Mouse (Mus musculus) naive thymus-derived CD4-positive, alpha-beta T cell, adult 2 months (primary cell): Measurements from ENCODE around the gene Slc9a2.

ENCODE experiments used
- DNase-seq: peaks from one replicate; pipeline ENCODE4 v3.0.0-alpha.2; 2011; ENCODE audit warnings: low read depth

The Slc9a2 gene

DNA sequence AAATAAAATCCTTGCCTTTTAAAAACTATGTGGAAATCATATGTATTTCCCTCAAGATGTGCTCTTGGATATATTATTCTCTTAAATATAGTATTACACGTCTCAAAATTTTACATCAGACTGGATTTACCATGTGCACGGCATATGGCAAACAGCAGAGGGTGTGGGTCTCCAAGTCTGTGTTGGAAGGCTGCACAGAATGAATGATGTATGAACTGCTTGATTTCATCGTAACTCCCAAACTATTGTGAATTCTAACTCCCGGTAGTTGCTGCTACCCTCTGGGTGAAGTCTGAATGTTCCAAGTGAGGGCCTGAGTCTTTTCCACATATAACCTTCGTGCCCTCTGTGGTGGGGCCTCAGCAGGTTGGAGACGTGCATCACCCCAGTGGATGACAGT is 108.6 kb downstream of the Slc9a2 start:
- no peak for DNase-seq

DNA sequence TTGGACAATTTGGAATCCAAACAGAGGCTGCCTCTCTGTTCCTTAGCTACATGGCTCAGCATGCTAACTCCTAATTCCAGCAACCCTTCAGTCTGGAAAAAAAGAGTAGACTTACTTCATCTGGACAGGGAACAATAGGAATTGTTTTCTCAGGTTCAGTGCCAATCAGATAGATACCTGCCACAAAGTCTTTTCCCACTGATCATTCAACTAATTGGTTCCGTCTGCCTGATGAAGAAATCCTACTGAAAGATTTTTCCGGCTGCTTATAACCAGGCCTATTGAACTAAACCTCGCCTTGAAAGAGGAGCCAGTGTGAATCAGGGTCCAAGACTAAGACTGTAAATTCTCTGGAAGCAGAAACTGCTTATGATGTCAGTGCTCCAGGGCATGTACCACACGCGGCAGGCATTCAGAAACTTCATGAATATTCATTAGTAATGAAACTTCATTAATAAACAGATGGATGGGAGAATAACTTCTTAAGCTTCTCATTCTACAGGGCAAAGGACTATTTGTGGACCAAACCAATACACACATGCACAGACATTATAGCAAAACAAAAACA is 109.4 kb downstream of the Slc9a2 start:
- no peak for DNase-seq

DNA sequence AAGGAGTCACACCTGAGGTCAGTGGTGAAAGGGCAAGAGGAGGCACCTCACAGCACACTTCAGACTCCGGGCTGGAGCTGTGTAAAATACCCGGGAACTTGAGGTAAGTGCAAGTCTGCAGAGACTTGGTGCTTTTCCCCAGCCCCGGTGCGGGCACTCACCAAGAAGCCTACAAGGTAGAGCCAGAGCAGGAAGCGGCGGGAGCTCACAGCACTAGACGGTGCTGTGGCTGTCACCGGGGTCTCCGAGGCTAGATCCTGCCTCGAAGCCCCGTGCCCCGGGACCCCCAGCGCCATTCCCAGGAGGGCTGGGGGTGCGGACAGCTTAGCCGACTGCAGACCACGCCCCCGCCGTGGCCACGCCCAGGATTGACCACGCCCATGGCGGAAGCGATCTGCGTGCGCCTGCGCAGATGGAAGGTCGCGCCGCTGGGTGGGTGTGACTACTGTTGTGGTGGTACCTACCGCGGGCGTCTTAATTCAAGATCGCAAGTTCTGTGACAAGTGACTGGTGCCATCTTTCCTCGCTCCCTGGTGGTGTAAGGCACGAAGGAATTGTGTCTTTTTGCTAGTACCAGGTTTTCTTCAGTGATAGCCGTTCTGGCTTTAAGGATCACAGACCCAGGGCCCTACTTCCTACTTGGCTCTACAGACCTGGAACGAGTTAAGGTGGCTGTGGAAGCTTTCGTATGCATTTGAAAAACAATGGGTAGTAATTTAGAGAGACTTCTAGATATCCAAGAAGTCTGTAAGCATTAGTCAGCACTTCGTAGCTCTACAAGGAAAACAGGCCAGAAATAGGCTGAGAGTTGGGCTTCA is 110.2 kb downstream of the Slc9a2 start, which contains the start of gene Mfsd9:
Gene Mfsd9 (minus strand): TSS at position 364 of the 818 bp plus-strand sequence.
- DNase-seq, result peak; percentile 96

DNA sequence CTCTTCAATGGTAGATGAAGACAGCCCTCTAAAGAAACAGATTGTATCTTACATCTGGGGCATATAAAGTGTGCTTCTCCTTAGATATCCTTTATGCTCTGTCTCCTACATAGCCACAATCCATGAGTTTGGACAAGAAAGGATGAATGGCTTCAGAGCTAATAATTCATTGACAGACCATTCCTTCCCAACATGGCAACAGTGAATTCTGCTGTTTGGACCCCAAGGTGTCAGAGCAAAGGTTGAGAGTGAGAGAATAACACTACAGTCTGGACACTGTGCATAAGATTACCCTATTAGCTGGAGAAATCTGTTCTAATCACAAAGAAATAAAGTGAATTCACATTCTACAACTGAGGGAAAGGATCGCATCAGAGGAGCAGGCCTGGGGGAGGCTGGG is 115.1 kb downstream of the Slc9a2 start:
- DNase-seq, result no peak

DNA sequence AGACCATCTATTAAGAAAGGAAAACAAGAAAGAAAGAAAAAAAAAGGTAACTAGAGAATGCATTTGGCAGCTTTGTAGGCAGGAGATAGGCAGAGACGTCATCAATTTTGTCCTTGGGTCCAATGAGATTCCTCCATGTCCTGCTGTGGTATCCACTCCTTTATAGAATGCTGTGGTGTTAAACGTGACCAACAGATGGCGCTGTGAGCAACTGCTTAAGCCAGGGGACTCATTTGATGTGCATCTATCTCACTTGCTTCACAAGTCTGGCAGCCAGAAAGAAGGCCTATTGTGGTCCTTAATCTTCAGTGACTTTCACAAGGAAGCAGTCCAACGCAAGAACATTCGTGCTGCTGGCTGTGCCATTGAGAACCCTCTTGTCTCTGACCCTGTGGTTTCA is 117.0 kb downstream of the Slc9a2 start:
- DNase-seq, result peak; percentile 81

DNA sequence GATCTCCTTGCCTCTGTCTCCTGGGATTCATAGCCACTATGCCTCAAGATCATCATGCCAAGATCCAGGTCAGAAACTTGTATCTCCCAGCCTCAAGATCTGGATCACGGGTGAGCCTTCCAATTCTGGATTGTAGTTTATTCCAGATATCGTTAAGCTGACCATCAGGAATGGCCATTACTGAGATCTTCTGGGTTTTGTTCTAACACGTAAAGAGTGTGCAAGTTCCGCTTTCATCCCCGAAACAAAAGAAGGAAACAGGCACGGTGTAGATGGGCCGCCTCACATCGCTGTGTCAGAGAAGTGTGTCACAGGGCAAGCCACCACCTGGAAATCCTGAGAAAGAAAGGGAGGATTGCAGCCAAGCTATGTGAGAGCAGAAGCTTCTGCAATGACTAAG is 118.7 kb downstream of the Slc9a2 start:
- no peak for DNase-seq

DNA sequence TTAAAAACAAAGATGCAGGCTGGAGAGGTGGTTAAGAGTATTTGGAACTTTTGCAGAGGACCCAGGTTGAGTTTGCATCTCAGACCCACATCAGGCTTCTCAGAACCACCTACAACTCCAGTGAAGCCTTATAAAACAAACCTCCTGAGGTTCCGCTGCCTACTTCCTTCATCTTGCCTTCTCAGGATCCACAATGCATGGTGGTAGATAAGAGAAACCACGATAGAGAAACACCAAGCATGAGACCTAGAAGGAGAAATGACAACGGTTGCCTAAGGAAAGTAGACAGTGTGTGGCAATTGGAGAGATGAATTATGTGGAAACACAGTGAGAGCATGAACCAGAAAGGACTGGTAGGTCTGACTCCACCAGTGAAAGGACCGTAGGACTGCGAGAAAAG is 120.5 kb downstream of the Slc9a2 start:
- no peak for DNase-seq

DNA sequence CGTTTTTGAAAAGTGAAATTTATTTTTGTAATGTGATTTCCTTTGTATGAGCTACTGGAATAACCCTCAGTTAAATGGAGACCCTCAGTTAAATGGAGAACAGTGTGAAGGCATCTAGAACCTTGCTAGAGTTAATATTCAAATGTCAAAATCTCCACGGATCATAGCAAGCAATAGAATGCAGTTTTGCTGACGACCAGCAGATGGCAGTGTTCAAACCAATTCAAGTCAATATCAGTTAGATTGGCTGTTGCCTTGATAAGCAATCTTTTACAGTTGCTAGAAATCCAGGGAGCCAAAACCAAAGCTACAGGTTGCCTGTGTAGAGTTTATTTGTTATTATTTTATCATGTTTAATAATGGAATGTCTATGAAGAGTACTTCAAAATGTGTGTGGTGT is 122.4 kb downstream of the Slc9a2 start:
- peak; percentile 75 for DNase-seq

DNA sequence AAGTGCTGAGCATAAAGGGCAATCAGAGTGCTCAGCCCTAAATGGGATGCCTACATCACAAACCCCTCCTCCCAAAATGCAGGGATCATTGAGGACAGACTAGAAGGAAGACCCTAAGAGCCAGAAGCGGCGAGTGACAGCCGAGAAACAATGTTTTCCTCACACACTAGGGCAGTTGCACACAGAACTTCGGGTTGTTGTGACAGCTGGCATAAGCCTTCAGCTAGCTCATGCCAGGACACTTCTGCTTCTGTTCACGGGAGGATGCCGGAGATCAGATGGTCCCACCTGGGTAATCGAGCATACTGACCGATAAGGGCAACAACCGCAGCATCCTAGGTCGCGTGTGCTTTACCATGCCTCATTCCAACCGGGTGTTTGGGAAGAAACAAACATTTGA is 123.7 kb downstream of the Slc9a2 start:
- DNase-seq, result no peak

DNA sequence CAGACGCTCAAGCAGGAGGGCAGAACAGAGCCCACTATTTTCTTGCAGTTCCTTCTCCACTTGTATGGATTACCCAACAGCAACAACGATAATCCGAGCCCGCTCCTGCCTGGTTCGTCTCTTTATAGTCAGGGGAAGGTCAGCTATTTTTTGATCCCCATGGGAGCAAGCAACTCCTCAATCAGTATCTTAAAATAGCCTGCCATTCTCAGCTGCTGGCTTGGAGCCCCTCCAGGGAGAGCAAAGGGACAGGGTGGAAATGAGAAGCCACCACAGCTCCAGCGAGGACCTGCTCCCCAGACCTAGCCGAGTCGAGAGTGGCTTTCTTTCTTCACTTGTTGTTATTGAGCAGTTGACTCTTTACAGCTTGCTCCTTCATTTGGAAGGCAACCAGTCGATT is 125.0 kb downstream of the Slc9a2 start, which contains the start of gene Tmem182:
Gene Tmem182 (plus strand): TSS at position 251 of the 400 bp plus-strand sequence.
- DNase-seq, result no peak

DNA sequence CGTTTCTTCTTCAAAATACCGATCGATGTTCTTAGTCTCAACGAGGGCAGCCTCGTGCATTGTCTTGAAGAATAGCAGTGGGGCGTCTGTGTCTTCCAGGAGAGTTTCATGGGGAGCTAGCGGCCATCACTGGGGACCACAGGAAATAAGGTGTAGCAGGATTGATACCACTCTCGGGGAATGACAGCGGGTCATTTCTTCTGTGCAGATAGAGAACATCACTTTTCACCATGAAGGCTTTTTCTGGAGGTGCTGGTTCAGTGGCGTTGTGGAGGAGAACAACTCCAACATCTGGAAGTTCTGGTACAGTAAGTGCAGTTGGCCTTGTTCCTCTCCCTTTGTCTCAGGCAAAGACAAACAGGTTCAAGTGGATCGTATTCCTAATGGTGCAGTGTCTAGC is 125.5 kb downstream of the Slc9a2 start:
- DNase-seq, result no peak

DNA sequence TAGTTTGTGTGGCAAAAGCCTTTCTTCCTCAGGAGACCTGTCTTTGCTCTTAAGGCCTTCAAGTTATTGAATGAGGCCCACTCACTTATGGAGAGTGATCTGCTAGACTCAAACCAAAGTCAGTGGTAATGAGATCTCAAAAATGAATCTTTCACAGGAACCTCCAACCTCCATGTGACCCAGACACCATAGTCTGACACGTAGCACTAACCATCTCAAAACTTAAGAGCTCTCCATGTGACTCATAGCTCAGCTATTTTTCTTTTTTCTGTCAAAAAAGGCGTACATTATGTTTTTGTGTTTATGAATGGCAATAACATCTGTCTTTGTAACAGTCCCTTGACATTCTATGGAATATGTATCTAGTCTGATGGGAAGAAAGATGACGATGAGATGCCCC is 128.3 kb downstream of the Slc9a2 start:
- DNase-seq, result no peak

DNA sequence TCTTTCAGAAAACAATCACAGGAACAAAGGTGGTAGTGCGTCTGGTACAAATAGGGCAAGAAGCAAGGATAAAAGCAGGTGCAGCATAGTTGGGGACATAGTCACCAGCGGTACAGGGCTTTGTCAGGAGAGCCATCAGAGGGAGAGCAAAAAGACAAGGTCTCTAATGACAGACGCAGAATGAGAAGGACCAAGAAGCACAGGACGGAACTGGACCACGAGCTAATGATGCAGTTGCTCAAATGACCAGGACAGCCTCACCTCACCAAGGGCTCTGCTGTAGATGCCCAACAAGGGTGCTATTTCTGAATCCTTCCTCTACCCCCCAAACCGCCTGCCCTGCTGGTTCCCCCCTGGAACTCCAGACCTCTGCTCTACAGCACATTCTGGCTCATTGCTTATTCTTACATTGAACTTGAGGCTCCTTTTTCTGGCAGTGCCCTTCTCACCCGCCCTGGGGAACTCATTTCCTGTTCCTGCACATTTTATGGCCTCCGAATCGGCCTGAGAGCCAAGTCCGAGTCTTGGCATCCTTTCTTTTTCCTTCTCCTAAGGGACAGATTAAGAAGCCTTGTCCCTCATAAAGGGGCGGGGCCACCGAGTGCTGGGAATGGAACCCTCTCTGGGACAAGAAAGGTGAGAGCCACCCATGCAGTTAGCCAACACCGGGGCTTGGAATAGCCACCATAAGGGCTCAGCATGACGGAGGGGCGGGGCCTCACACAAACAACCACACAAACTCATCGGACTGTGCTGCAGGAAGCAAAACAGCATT is 134.9 kb downstream of the Slc9a2 start:
- no peak for DNase-seq
